Mouse (Mus musculus) heart, postnatal 0 days (tissue): ENCODE measurements around the gene Esyt3. TPM values are rescaled to one million over a fixed set of nuclear protein-coding genes. Genes with fewer than 3 reads are reported as not detected.

Experiments
- ATAC-seq: fragments of 200-750 bp; cut with Nextera tagmentation; 2 replicates; pipeline ENCODE4 v1.8.0; 2017; ENCODE audit warnings: low read depth, moderate number of reproducible peaks, moderate library complexity; ENCODE audit not compliant: insufficient read depth
- DNase-seq: peaks from one replicate; pipeline ENCODE4 v3.0.0-alpha.2; 2016; ENCODE audit warnings: low spot score
- H3K27ac ChIP-seq: fragments of 300-500 bp; sonication (generic); 2 replicates; pipeline ENCODE4 v1.5.1; 2014; ENCODE audit warnings: low read depth, mild to moderate bottlenecking
- H3K27me3 ChIP-seq: fragments of 300-500 bp; sonication (generic); 2 replicates; pipeline ENCODE4 v1.6.1; 2014; ENCODE audit warnings: low read length, mixed read lengths; ENCODE audit not compliant: control insufficient read depth, insufficient read depth
- H3K36me3 ChIP-seq: fragments of 300-500 bp; sonication (generic); replicated peaks from 2 replicates; pipeline ENCODE4 v1.6.1; 2014; ENCODE audit warnings: low read length, mixed read lengths; ENCODE audit not compliant: control insufficient read depth, insufficient read depth
- H3K4me1 ChIP-seq: fragments of 300-500 bp; sonication (generic); 2 replicates; pipeline ENCODE4 v1.6.1; 2014; ENCODE audit warnings: antibody characterized with exemption; ENCODE audit not compliant: control insufficient read depth, insufficient read depth
- H3K4me2 ChIP-seq: fragments of 300-500 bp; sonication (generic); 2 replicates; pipeline ENCODE4 v1.6.1; 2014; ENCODE audit warnings: low read depth, mild to moderate bottlenecking, low read length, moderate library complexity
- H3K4me3 ChIP-seq: fragments of 300-500 bp; sonication (generic); 2 replicates; pipeline ENCODE4 v1.5.1; 2014; ENCODE audit warnings: low read depth, low read length
- H3K9ac ChIP-seq: fragments of 300-500 bp; sonication (generic); replicated peaks from 2 replicates; pipeline ENCODE4 v1.6.1; 2014; ENCODE audit warnings: low read depth, low read length, mixed read lengths
- H3K9me3 ChIP-seq: fragments of 300-500 bp; sonication (generic); replicated peaks from 2 replicates; pipeline ENCODE4 v1.6.1; 2016; ENCODE audit warnings: low read length; ENCODE audit not compliant: control insufficient read depth
- CTCF ChIP-seq: IDR thresholded peaks from 2 replicates; pipeline ENCODE4 v1.5.1; 2016; ENCODE audit warnings: antibody characterized with exemption, control low read depth, low read depth
- EP300 ChIP-seq: IDR thresholded peaks from 2 replicates; pipeline ENCODE4 v1.6.1; 2016; ENCODE audit warnings: antibody characterized with exemption, low read depth
- WGBS: fragments of 180-500 bp; shearing (Covaris S2); extraction: QIAGEN DNeasy Blood & Tissue Kit; methylation state at CpG from one replicate; pipeline ENCODE4 v1.1.7; 2014; 5-methylcytosine and 5-hydroxymethylcytosine counted together
- polyA plus RNA-seq: library from polyadenylated mRNA; unstranded; fragments of >200 nt; fragmentation: Nextera tagmentation; extraction: Ambion mirVana; gene quantifications from 2 replicates; pipeline ENCODE4 v1.2.1, GENCODE M21; 2015
- total RNA-seq: library from RNA; depleted of rRNA; stranded (reverse); fragments of >200 nt; gene quantifications from 2 replicates; pipeline ENCODE4 v1.2.3, GENCODE M21; 2014; ENCODE audit warnings: low replicate concordance

Esyt3 gene
- total and polyA plus RNA-seq, 2 experiments from 2014 or later = 0.04 to 0.16 TPM

DNA sequence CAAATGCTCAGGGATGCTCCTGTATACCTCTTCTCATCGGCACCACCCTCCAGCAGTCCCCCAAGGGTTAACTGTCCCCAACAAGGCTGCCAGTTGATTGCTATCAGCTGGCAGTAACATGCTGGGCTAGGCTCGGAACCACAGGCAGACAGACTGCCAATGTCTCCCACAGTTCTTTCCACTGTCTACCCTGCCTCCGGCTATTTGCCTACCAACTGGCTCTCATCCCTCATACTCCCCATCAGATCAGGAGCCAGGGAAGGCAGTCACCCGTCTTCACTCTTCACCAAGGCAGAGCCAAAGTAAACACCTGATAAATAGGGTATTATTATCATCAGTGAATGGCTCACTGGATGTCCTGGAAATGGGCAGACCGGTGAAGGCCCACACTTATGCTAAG lies 3.6 kb downstream of the Esyt3 start:
- TF ChIP-seq CTCF (no peak), EP300 (no peak)
- ATAC-seq (no peak), DNase-seq (no peak)
- Histone ChIP-seq H3K36me3 (no peaks in the 10 kb centered on the region), H3K9me3 (no peaks in the 10 kb centered on the region), H3K9ac (no peak overlapping the region), H3K27me3 (peaks cover 51% of the 10 kb centered on the region), H3K27ac (no peak overlapping the region), H3K4me1 (peaks cover 8% of the 10 kb centered on the region; the same call in 1 of the 2 replicates), H3K4me3 (no peak overlapping the region), H3K4me2 (no peak overlapping the region)
- WGBS = 48% methylated on average over 5 of the region's 5 CpGs

DNA sequence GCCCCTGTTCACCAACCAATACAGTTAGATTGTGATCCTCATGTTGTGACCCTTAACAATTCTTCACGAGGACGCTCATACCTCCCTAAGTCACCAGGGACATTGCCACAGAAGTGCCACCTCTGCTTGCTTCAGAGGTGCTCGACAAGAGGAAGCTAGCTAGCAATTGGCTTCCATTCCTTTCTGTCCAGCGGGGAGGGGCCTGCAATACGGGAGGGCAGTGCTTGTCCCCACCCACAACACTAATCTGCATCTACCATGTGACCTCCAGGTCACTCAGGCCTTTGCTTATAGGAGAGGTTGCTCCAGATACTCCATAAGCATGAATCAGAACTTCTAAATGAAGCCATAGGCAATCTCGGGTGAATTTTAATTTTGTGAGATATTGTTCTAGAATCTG lies 5.0 kb downstream of the Esyt3 start:
- 56% methylated on average over 6 of the region's 6 CpGs for WGBS
- TF ChIP-seq CTCF = no peak
- no peak for TF ChIP-seq EP300
- ATAC-seq = no peak

DNA sequence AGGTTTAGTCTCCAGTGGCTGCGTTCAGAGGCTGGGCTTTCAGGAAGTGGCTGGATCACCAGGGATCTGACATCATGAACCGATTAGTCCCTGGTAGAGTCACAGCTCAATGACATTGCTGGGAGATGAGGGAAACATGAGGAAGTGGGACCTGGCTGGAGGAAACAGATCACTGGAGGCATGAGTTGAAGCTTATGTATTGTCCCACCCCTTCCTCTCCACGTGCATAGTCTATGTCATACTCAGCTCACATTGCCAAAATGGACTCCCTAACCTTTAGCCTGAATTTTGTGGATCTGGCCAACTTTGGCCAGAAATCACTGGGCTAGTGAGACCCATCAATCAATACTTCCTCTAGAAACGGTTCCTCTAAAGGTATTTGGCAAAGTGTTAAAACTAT lies 5.4 kb downstream of the Esyt3 start:
- WGBS = 53% methylated on average over 4 of the region's 4 CpGs
- H3K9me3 ChIP-seq = no peaks in the 10 kb centered on the region
- no peak overlapping the region for H3K4me3 ChIP-seq
- H3K9ac ChIP-seq = no peak overlapping the region
- H3K4me2 ChIP-seq = no peak overlapping the region
- ATAC-seq (no peak), DNase-seq (no peak)
- peaks cover 3% of the 10 kb centered on the region; the same call in 1 of the 2 replicates for H3K4me1 ChIP-seq
- TF ChIP-seq EP300 (no peak), CTCF (no peak)
- H3K27me3 ChIP-seq = peaks cover 35% of the 10 kb centered on the region
- no peaks in the 10 kb centered on the region for H3K36me3 ChIP-seq
- no peak overlapping the region for H3K27ac ChIP-seq

More for the DNA sequence above, 5.0 kb downstream of the Esyt3 start:
- Histone ChIP-seq H3K9ac (no peak overlapping the region), H3K27me3 (peaks cover 40% of the 10 kb centered on the region), H3K4me1 (peaks cover 7% of the 10 kb centered on the region; the same call in 1 of the 2 replicates), H3K4me3 (no peak overlapping the region), H3K4me2 (no peak overlapping the region), H3K9me3 (no peaks in the 10 kb centered on the region), H3K36me3 (no peaks in the 10 kb centered on the region), H3K27ac (no peak overlapping the region)
- no peak for DNase-seq

DNA sequence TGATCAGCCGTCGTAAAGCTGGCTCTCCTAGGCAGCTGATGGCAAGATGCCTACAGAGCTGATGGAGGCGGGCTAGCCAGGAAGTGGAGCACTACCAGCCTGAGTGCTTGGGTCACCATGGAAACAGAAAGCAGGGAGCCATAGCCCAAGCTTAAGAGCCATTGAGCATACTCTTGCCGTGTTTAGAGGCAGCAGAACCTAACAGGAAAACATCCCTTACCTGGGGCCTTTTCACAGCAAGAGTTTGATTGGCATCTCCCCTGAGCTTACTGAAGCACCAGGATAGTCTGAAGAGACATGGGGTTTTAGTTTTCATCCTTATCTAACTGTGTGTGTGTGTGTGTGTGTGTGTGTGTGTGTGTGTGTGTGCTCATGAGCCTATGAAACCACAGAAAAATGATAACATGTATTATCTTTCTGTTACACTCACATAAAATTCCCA lies 13.0 kb downstream of the Esyt3 start:
- Histone ChIP-seq H3K4me3 (no peak overlapping the region), H3K27ac (no peak overlapping the region), H3K36me3 (no peaks in the 10 kb centered on the region), H3K9me3 (no peaks in the 10 kb centered on the region), H3K27me3 (no peaks in the 10 kb centered on the region), H3K4me2 (no peak overlapping the region), H3K4me1 (no peaks in the 10 kb centered on the region), H3K9ac (no peak overlapping the region)
- ATAC-seq (no peak), DNase-seq (no peak)
- WGBS = 39% methylated on average over 4 of the region's 4 CpGs
- TF ChIP-seq CTCF (no peak), EP300 (no peak)

DNA sequence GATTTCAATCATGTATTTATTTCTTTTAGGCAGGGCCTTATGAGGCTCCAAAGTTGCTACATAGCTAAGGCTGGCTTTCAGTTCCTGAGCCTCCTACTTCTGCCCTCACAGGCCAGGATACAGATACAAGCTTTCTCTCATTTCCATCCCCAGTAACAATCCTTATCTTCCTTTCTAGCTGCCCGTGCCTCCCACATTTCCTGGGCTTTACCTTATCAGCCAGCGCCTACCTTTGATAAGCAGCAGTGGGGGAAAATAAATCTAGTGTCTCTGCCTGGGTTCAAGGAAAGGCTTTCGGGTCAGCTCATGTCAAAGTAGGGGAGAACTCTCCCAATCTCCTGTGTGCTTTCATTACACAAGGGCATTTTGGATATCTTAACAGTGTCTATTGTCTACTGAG lies 16.8 kb downstream of the Esyt3 start:
- 20% methylated on average over 3 of the region's 3 CpGs for WGBS
- Histone ChIP-seq H3K4me3 (no peak overlapping the region), H3K27me3 (no peaks in the 10 kb centered on the region), H3K9me3 (no peaks in the 10 kb centered on the region), H3K4me1 (no peaks in the 10 kb centered on the region), H3K9ac (no peak overlapping the region), H3K27ac (no peak overlapping the region), H3K36me3 (no peaks in the 10 kb centered on the region), H3K4me2 (no peak overlapping the region)
- ATAC-seq = no peak
- no peak for DNase-seq
- TF ChIP-seq CTCF = no peak
- no peak for TF ChIP-seq EP300

DNA sequence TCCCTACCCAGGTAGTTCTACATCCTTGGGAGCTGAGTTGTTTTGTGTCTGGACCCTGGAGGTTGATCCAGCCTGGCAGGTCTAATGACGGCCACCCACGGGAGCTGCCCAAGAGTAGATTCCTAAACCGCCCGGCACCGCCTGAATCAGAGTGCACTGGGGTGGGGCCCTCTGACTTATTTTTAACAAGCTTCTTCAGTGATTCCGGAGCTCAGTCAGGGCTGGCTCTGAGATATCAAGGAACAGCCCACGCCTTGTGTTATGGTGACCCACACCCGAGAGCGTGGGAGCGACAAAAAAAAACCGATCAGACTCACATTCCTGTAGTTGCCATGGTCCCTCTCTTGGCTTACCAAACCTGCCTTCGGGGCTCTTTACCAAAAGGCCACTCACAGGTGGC lies 18.2 kb downstream of the Esyt3 start:
- H3K4me3 ChIP-seq = no peak overlapping the region
- H3K27ac ChIP-seq = no peak overlapping the region
- H3K9ac ChIP-seq = no peak overlapping the region
- no peak for TF ChIP-seq CTCF
- no peak for TF ChIP-seq EP300
- no peaks in the 10 kb centered on the region for H3K36me3 ChIP-seq
- ATAC-seq (no peak), DNase-seq (no peak)
- H3K4me2 ChIP-seq = no peak overlapping the region
- no peaks in the 10 kb centered on the region for H3K9me3 ChIP-seq
- H3K27me3 ChIP-seq = no peaks in the 10 kb centered on the region
- WGBS = 34% methylated on average over 12 of the region's 12 CpGs
- no peaks in the 10 kb centered on the region for H3K4me1 ChIP-seq
